Mouse (Mus musculus) forebrain, embryonic 14.5 days (tissue): ENCODE measurements around the gene Vmn1r173. TPM values are rescaled to one million over a fixed set of nuclear protein-coding genes. Genes with fewer than 3 reads are reported as not detected.
"Not testable (repeated sequence)": the region's sequence is repeated elsewhere in the genome, so short reads cannot be mapped to it uniquely, and the experiment has no call there.

Experiments used
- ATAC-seq: fragments of 200-750 bp; cut with Nextera tagmentation; 2 replicates; pipeline ENCODE4 v1.8.0; 2017; ENCODE audit warnings: mild to moderate bottlenecking, moderate library complexity
- DNase-seq: peaks from one replicate; pipeline ENCODE4 v3.0.0-alpha.2; 2015; ENCODE audit warnings: low spot score
- H3K27ac ChIP-seq: fragments of 300-500 bp; sonication (generic); 2 replicates; pipeline ENCODE4 v1.5.1; 2014; ENCODE audit warnings: low read depth, mild to moderate bottlenecking, control low read depth, low read length, moderate library complexity
- H3K27me3 ChIP-seq: fragments of 300-500 bp; sonication (generic); replicated peaks from 2 replicates; pipeline ENCODE4 v1.6.1; 2014; ENCODE audit warnings: low read length, control low read depth, mixed read lengths; ENCODE audit not compliant: control insufficient read depth, insufficient read depth
- H3K36me3 ChIP-seq: fragments of 300-500 bp; sonication (generic); 2 replicates; pipeline ENCODE4 v1.6.1; 2014; ENCODE audit warnings: low read length, control low read depth; ENCODE audit not compliant: control insufficient read depth, insufficient read depth
- H3K4me1 ChIP-seq: fragments of 300-500 bp; sonication (generic); 2 replicates; pipeline ENCODE4 v1.6.1; 2014; ENCODE audit warnings: antibody characterized with exemption, low read length, control low read depth; ENCODE audit not compliant: control insufficient read depth, insufficient read depth
- H3K4me2 ChIP-seq: fragments of 300-500 bp; sonication (generic); 2 replicates; pipeline ENCODE4 v1.6.1; 2014; ENCODE audit warnings: mild to moderate bottlenecking, control low read depth, low read length
- H3K4me3 ChIP-seq: fragments of 300-500 bp; sonication (generic); 2 replicates; pipeline ENCODE4 v1.5.1; 2014; ENCODE audit warnings: low read depth, low read length, control low read depth
- H3K9ac ChIP-seq: fragments of 300-500 bp; sonication (generic); 2 replicates; pipeline ENCODE4 v1.6.1; 2014; ENCODE audit warnings: mild to moderate bottlenecking, low read length, control low read depth, moderate library complexity
- H3K9me3 ChIP-seq: fragments of 300-500 bp; sonication (generic); replicated peaks from 2 replicates; pipeline ENCODE4 v1.6.1; 2016; ENCODE audit warnings: low read length, control low read depth, mixed read lengths; ENCODE audit not compliant: control insufficient read depth
- WGBS: fragments of 180-500 bp; shearing (Covaris S2); extraction: QIAGEN DNeasy Blood & Tissue Kit; methylation state at CpG from one replicate; pipeline ENCODE4 v1.1.7; 2014; 5-methylcytosine and 5-hydroxymethylcytosine counted together
- polyA plus RNA-seq: library from polyadenylated mRNA; unstranded; fragments of >200 nt; fragmentation: Nextera tagmentation; extraction: Ambion mirVana; gene quantifications from 2 replicates; pipeline ENCODE4 v1.2.1, GENCODE M21; 2014

Gene Vmn1r173
- not detected in 2 replicates for polyA plus RNA-seq

DNA sequence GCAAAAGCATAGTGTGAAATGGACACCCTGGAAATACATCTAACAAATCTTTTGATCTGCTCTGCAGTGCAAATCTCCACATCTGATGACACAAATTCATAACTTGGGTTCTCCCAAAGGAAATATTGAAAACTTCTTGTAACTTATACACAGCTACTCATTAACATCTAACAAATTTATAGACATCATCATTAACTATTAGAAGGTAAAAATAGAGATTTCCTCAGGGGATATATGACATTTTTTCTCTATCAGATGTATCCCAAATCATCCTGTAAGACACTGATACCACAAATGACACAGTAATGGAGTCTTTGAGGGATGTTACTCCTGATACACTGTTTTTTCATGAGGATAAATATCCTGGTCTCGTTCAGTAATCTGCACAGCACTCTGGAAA is at the start of gene Vmn1r173:
Vmn1r173 (plus strand) TSS at position 301 of the 400 bp plus-strand sequence.
- ATAC-seq, H3K4me3 ChIP-seq, H3K4me2 ChIP-seq, H3K36me3 ChIP-seq, H3K27me3 ChIP-seq, H3K9me3 ChIP-seq, H3K9ac ChIP-seq, DNase-seq, H3K27ac ChIP-seq, H3K4me1 ChIP-seq: not testable (repeated sequence)
- 57% methylated on average over 1 of the region's 1 CpGs for WGBS

DNA sequence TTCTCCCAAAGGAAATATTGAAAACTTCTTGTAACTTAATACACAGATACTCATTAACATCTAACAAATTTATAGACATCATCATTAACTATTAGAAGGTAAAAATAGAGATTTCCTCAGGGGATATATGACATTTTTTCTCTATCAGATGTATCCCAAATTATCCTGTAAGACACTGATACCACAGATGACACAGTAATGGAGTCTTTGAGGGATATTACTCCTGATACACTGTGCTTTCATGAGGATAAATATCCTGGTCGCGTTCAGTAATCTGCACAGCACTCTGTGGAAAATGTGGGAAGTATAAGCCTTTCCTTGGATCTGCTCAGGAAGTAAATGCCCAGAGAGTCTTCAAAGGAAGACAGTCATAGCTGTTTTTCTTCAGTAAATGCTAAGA is 42.5 kb upstream of the Vmn1r173 start, which contains the start of gene Vmn1r172:
Vmn1r172 (plus strand) TSS at position 301 of the 400 bp plus-strand sequence.
- no peak within 1 kb of the TSS for H3K4me2 ChIP-seq
- no peaks in the 10 kb centered on the region for H3K36me3 ChIP-seq
- no peak within 1 kb of the TSS for H3K9ac ChIP-seq
- H3K4me3 ChIP-seq, result no peak within 1 kb of the TSS
- no peak for DNase-seq
- WGBS, result 65% methylated on average over 2 of the region's 2 CpGs
- no peak for ATAC-seq
- no peaks in the 10 kb centered on the region for H3K27me3 ChIP-seq
- no peaks in the 10 kb centered on the region for H3K9me3 ChIP-seq
- no peak within 1 kb of the TSS for H3K27ac ChIP-seq
- no peaks in the 10 kb centered on the region for H3K4me1 ChIP-seq

DNA sequence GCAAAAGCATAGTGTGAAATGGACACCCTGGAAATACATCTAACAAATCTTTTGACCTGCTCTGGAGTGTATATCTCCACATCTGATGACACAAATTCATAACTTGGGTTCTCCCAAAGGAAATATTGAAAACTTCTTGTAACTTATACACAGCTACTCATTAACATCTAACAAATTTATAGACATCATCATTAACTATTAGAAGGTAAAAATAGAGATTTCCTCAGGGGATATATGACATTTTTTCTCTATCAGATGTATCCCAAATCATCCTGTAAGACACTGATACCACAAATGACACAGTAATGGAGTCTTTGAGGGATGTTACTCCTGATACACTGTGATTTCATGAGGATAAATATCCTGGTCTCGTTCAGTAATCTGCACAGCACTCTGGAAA is 51.5 kb downstream of the Vmn1r173 start, which contains the start of gene Vmn1r174:
Vmn1r174 (plus strand) TSS at position 301 of the 400 bp plus-strand sequence.
- not testable (repeated sequence) for ATAC-seq

More for the DNA sequence above, 51.5 kb downstream of the Vmn1r173 start, which contains the start of gene Vmn1r174:
- not testable (repeated sequence) for H3K9ac ChIP-seq, H3K4me3 ChIP-seq, H3K4me1 ChIP-seq, H3K27ac ChIP-seq, H3K27me3 ChIP-seq, H3K36me3 ChIP-seq, H3K4me2 ChIP-seq, H3K9me3 ChIP-seq, DNase-seq
- 55% methylated on average over 1 of the region's 1 CpGs for WGBS

Other genes with a start within 250 kb of the Vmn1r173 start
- gene Vmn1r167, start 193.5 kb upstream of the Vmn1r173 start, polyA plus RNA-seq, result not detected in 2 replicates
- not detected in 2 replicates for gene Vmn1r168, start 161.0 kb upstream of the Vmn1r173 start, polyA plus RNA-seq
- gene Vmn1r169, start 125.2 kb upstream of the Vmn1r173 start, polyA plus RNA-seq, result not detected in 2 replicates
- not detected in 2 replicates for gene Vmn1r170, start 94.5 kb upstream of the Vmn1r173 start, polyA plus RNA-seq
- gene Vmn1r171, start 70.0 kb upstream of the Vmn1r173 start, polyA plus RNA-seq, result not detected in 2 replicates
- not detected in 2 replicates for gene Vmn1r172, start 42.4 kb upstream of the Vmn1r173 start, polyA plus RNA-seq
- gene Vmn1r174, start 51.6 kb downstream of the Vmn1r173 start, polyA plus RNA-seq, result not detected in 2 replicates
- not detected in 2 replicates for gene Vmn1r175, start 109.9 kb downstream of the Vmn1r173 start, polyA plus RNA-seq
- not detected in 2 replicates for gene Vmn1r176, start 136.7 kb downstream of the Vmn1r173 start, polyA plus RNA-seq
- not detected in 2 replicates for gene Vmn1r177, start 165.7 kb downstream of the Vmn1r173 start, polyA plus RNA-seq
- gene Vmn1r178, start 191.3 kb downstream of the Vmn1r173 start, polyA plus RNA-seq, result not detected in 2 replicates
- not detected in 2 replicates for gene Vmn1r179, start 226.3 kb downstream of the Vmn1r173 start, polyA plus RNA-seq
- not detected in 2 replicates for gene Vmn1r180, start 249.9 kb downstream of the Vmn1r173 start, polyA plus RNA-seq